Mouse (Mus musculus): ENCODE data around the gene Hsd17b1.

Gene Hsd17b1

DNA sequence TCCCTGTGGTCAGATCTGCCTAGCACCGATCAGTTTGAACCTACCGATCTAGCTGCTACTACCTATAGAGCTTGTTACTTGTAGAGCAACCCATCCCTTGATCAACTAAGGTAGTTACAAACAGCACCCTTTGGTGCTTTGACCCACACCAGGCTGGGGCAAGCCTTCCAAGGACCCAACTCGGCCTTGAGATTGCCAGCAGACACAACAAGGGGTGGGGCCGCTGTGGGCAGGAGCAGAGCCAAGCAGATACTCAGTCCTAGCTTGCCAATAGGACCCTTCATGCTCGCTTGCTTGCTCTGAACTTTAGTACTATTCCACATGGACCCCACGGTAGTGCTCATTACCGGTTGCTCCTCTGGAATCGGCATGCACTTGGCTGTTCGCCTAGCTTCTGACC, at the start of gene Hsd17b1:
Gene Hsd17b1, plus strand, starts transcription at position 291 of the 400 bp plus-strand sequence.
- no peak for DNase-seq (ENCODE audit: low read depth, low spot score)

DNA sequence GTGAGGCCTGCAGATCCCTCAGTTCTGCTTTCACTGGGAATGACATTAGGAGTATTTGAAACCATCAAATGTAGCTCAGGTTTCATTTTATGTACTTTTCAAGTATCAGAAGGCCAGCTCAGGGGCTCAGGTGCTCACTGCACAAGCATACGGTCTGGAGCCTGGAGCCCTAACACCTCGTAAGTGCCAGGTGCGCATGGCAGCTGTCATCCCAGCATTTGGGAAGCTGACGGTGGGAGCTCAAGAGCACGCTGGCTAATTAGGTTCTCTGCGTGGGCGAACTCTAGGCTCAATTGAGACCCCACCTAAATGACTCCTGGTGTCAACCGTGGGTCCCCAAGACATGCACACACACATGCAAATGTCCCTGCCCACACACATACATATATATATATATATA, 48.9 kb upstream of the Hsd17b1 start:
- DNase-seq (ENCODE audit: low read depth, low spot score): no peak

DNA sequence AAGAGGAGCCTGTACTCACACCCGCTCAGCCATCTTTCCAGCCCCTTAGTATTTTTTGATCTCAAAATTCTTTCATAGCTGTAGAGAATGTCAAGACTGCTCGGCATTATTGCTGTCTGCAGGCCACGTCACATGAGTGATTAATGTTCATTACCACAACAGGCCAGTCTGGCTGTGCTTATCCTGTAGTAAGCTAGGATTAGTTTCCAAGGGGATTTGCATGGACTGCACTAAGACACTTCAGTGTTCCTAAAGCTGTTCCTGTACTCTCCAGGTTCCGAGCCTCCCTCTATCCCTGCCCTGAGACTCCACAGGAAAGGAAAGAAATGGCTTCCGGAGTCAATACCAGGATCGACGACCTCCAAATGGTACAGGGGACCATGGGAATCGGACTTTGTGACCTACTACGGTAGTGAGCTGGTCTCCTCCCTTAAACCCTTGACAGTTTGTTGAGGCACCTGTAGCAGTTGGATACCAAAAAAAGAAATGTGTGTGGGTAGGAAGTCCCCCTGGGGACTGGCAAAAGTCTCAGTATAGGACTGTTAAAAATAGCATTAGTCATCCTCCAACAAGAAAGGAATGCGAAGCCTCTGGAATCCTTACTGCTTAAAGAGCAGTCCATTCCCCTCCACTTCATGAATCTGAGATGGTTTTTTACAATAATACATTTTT, 47.9 kb upstream of the Hsd17b1 start:
- DNase-seq (ENCODE audit: low read depth, low spot score): no peak

DNA sequence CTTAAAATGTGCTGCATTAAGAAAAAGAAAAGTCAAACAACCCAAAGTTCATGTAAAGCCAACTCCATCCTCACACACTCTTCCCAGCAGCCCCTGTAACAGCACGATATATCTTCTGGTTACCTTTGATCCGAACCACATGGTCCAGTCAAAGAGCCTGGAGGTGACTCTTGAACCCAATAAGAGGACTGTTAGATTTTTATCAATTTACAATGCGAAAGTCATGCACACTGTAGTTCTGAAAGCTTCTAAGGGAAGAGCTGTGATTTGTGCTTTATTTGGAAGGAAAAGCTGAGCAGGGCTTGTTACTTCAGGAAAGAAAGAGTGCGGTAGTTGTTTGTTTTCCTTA, 47.4 kb upstream of the Hsd17b1 start:
- DNase-seq (ENCODE audit: low read depth, low spot score): no peak

DNA sequence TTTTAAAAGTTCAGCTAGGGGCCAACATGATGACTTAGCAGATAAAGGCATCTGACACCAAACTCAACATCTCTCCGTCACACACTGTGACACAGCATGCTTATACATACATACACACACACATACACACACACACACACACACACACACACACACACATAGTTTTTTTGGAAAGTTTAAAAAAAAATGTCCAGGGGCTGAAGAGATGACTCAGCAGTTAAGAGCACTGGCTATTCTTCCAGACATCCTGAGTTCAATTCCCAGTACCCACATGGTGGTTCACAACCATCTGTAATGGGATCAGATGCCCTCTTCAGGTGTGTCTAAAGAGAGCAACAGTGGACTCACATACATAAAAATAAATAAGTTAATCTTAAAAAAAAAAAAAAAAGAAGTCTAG, 46.7 kb upstream of the Hsd17b1 start:
- no peak for DNase-seq (ENCODE audit: low read depth, low spot score)

DNA sequence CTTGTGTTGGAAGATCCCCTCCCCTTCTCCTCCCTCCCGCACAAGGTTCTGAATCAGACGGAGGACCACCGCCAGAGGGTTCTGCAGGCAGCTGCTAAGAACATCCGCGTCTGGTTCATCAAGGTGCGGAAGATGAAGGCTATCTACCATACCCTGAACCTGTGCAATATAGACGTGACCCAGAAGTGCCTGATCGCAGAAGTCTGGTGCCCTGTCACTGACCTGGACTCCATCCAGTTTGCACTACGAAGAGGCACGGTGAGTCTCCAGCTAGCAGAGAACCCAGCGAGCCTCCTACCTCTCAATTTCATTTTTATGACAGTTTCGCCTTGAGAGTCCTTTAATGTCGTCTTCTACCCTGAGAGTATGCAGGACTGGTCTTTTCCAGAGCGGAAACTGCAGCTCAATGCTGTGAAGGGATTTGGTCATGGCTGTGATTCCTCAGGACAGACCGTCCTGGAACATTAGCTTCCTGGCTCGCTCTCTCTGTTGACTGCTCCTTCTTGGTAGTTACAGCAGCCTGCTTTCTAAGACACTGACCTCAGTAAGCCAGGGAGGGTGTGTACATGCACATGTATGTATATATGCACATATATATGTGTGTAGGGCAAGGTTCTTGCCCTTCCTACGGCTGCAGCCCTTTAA, 44.2 kb upstream of the Hsd17b1 start:
- no peak for DNase-seq (ENCODE audit: low read depth, low spot score)

DNA sequence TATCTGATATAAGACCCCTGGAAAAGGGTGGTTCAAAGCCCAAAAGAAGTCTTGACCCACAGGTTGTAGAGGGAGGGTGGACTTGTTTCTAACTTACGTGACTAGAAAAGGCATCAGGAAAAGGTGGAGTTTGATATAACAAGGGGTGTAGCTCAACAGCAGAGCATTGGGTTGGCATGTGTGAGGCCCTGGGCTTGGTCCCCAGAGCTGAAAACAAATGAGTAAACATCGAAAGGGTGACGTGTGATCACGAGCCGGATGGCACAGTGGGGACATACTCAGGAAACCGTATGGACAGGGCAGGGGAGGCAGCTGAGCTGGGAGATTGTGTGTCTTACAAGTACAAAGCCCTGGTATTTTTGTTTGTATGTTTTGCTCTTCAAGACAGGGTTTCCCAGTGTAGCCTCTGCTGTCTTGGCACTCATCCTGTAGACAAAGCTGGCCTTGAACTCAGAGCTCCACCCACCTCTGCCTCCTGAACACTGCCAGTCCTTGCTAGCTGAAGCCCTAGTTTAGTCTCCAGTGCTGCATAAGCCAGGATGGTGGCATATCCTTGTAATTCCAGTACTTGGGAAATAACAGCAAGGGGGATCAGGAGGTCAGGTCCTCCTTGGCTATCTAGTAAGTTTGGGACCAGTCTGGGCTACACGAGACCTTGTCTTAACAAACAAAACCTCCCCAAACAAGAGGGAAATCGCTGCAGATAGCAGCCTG, 43.4 kb upstream of the Hsd17b1 start:
- DNase-seq (ENCODE audit: low read depth, low spot score): no peak

DNA sequence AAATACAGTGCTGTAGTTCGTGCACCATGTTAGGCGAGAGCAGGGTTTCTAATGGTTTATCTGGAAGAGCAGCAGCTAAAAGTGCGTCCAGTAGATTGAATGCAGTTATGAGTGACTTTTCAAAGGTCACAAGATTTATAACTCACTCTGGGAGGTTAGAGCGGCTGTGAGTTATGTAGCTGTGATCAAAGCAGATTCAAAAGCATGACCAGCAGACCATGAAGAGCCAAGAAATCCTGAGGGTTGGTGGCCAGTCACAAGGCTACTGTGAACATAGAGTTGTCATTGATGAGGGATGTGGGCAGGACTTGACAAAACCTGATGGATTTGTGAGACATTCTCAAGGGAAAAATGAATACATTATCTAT, 42.9 kb upstream of the Hsd17b1 start:
- DNase-seq (ENCODE audit: low read depth, low spot score): no peak

DNA sequence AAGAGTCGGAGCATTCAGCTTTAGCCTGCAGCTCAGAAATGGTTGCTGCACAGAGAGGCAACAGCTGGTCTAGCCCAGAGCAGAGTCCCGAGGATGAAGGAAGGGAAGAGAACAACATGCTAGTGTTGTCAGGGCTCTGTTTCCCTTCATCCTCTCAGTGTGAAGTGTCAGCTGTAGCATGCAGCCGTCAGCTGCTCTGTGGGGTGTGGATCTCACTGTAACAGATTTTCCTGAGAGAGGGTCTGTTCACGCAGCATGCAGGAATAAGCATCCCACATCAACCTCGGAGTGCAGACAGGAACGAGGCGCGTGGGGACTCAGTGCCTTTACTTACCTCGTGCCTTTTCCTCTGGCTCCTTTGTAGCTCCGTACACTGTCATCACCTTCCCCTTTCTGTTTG, 40.4 kb upstream of the Hsd17b1 start:
- no peak for DNase-seq (ENCODE audit: low read depth, low spot score)

DNA sequence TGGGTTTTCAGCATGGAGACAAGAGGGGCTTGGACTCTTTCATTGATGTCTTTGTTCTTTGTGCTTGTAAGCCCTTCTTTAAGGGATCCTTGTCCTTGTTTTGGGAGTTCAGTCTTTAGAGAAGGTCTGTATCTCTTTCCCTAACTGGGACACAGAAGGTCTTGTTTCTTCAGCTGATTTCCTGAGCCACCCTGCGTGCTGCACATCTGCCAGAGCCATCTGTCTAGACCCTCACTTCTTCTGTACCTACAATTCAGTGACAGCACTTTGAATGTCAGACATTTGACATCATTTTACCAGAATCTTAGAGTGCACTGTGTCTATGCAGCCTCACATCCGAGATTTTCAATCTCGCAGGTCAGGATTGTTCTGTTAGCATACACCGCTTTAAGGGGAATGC, 32.4 kb upstream of the Hsd17b1 start:
- DNase-seq (ENCODE audit: low read depth, low spot score): no peak

DNA sequence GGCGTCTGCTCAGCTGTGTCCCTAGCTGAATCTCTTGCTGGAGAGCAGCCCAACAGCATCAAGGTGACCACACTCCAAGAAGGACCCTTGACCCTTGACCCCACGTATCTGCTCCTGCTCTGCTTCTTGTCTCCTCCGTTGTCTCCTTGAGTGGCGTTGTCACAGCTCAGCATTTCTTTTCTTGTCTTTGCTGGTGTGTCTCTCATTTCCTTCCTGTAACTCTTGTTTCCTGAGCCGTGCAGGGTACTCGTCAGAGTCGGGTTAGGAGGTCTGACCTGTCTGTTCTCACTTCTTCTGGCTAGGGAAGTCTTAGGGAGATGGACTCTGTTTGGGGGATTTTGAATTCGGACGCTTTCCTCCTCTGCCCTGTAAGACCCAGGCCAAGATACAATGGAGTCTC, 31.8 kb upstream of the Hsd17b1 start:
- no peak for DNase-seq (ENCODE audit: low read depth, low spot score)

DNA sequence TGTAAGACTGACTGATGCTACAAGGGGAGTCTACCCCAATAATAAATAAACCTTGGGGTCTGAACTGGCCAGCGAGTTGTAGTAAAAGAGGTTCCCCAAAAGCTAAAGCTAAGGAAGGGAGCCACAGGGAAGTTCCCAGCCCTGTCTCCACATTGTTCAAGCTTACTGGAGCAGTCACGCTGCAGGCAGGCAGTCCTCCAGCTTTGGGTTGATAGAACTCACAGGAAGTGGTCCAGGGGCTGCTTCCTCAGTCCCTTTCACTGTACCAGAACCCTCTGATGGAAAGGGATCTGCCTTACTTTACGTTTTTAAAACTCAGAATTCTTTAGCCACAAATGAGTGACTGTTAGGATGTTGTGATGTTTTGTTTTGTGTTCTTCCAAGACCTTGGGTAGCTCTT, 30.7 kb upstream of the Hsd17b1 start:
- no peak for DNase-seq (ENCODE audit: low read depth, low spot score)

DNA sequence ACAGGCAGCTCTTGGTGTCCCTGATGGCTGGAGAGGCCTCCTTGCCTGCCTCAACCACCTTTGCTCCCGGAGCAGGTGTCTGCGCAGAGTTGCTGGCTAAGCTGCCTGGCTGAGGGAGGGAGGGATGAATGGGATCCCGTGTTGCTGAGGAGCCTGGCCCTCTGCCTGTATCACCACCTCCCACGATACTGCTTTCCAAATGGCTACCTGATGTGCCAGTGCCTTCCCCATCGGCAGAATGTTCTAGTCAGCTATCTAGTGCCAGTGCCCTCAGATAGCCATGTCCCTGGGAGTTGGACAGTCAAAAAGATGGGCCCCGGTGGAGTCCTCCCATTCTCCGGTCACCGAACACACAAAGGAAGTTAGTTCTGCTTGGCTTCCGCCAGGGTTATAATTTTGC, 27.9 kb upstream of the Hsd17b1 start:
- no peak for DNase-seq (ENCODE audit: low read depth, low spot score)

DNA sequence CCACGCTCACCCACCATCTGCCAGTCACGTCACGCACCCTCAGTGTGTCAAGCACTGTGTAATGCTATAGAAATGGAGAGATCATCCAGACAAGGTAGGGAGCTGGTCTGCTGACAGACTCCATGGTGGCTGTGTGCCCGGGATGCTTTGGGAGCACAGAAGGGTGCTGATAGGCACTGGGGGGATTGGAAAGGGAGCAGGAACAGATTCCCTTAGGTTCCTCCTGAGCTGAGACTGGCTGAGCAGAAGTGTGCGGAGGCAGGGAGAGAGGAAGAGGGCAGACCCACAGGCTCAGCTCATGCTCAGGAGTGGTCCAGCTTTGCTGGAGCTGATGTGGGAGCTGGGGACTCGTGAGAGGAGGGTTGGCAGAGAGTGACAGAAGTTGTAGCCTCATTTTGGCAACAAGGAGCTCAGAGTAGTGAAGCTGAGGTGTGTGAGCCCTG, 27.1 kb upstream of the Hsd17b1 start:
- DNase-seq (ENCODE audit: low read depth, low spot score): no peak

DNA sequence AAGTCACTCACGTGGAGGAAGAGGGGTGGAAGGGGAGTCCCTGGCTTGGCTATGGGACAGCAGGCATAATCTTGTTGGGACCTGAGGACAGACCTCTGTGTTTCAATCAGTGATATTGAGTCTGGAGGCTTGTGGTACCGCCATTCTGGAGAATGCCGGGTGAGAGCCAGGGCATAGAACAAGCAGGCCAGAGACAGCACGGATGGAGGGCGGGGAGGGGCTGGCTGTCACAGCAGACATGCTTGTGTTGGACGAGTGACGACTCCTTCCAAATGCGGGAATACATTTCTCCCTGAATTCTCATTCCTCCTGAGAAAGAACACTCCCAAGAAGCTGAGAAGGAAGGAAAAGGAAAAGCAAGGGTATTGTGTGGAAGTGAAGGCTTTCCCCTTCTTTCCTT, 26.6 kb upstream of the Hsd17b1 start:
- DNase-seq (ENCODE audit: low read depth, low spot score): no peak

DNA sequence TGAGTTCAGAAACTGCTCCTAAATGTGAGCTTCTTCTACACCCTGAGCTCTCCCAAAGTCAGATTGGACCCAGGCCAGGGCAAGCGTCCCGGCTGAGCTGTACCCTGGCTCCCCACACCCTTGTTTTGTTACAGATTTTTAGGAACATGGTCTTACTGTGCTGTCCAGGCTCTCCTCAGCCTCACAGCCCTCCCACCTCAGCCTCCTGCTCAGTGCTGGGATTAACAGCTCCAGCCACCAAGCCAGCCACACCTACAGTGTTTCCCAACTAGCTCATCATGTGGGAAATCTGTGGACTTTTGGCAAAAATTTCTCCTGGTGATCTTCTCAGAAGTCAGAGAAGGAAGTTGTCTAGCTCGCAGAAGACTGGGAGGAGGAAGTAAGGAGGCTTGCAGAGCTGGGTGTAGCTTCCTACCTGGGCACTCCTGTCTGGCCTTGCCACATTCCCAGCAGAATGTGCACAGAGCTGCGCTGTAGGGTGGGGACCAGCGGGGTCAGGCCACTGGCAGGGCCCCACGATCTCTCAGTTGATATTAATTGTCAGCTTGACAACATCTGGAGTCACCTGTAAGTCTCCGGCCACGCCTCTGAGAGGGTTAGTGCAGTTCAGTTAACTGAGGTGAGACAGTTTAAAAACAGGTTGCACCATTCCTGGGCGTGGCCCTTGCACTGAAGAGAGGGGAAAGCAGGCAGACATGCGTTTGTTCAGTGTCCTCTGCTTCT, 25.3 kb upstream of the Hsd17b1 start:
- no peak for DNase-seq (ENCODE audit: low read depth, low spot score)

DNA sequence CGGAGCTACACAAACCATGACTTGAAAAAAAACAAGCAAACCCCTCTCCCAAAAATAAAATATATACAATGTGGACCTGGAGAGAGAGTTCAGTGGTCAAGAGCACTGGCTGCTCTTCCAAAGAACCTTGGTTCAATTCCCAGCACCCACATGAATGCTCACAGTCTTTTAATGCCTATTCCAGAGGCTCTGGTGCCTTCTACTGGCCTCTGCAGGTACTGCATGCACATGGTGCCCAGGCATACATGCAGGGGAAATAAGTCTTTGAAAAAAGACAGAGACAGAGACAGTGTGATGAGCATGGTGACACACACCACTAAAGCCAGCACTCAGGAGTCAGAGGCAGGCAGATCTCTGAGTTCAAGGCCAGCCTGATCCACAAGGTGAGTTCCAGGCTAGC, 24.2 kb upstream of the Hsd17b1 start:
- DNase-seq (ENCODE audit: low read depth, low spot score): peak; percentile 77

DNA sequence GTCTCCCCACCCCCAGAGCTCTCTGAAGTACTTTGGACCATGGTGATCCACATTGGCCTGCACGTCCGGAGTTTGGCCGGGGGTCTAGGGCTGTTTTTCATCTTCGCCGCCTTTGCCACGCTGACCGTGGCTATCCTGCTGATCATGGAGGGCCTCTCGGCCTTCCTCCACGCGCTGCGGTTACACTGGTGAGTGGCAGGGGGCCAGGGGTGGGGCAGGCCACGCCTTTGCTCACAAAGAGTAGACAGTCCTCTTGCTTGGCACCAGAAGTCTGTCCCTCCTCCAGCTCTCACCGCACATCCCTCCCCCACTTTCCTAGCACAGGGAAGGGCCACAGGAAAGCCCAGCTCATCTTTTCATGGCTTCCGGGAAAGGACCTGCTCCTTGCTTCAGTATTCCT, 22.8 kb upstream of the Hsd17b1 start:
- no peak for DNase-seq (ENCODE audit: low read depth, low spot score)

DNA sequence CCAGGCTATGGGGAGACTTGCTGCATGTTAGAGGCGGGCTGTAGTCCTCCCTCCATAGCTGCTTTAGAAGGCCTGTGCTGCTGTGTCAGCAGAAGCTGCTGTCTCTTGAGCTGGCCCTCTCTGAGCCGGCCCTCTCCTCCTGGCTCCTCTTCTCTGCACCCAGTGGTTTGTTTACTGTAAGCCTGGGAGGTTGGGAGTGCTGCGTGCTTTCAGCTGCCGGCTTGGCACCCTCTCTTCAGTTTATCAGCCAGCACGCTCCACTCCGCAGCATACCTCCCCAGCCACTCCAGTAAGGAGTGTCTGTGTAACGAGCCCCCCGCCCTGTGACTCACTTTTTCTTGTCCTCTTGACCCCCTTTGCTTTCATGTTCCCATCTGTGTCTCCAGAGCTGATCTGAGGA, 21.3 kb upstream of the Hsd17b1 start:
- DNase-seq (ENCODE audit: low read depth, low spot score): no peak

DNA sequence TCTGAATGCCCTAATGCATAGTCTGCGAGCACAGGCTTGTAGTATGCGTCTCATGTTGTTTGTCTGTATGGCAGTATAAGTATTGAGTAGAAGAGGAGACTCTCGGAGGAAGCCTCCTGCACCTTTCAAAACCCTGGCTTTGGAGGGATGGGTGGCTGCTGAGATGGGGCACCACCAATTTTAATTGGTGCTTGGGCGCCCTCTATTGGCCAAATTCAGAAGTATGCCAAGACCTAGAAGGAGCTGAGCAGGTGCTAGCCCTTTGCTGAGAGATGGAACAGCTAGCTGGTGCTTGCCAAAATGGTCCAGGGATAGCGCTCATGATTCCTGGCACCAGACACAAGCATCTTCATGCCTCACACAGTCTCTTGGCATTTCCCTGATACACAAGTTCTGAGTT, 20.4 kb upstream of the Hsd17b1 start:
- DNase-seq (ENCODE audit: low read depth, low spot score): peak; percentile 76

DNA sequence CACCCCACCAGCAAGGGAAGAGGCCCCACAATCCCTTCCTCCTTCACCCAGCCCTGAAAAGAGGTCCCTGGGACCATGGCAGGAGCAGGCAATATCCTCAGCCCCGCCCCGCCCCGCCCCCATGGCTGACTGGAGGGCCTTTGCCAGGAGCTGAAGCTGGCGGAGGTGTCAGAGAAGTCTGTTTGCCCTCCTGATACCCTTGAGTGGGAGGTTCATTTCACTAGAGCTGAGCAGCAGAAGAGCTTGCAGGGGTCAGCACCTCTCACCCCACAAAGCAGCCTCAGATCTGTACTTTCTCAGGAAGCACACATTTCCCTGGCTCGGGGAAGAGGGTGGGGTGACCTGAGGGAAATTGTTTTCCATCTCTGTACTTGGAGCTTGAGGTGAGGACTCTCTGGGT, 19.5 kb upstream of the Hsd17b1 start:
- DNase-seq (ENCODE audit: low read depth, low spot score): no peak

DNA sequence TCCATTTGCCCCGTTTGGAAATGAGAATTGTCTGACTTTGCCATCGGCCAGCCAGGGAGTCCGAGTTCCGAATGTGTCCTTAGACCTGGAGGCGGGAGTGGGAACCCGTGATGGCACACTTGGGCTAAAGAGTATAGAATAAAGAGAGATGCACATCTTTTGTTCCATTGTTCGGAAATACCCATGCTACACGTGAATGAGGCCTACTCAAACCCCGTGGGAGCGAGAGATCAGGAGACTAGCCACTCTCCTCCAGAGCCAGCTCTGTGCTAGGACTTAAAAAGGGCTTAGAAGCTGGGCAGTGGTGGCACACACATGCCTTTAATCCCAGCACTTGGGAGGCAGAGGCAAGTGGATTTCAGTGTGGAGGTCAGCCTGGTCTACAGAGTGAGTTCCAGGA, 18.7 kb upstream of the Hsd17b1 start:
- DNase-seq (ENCODE audit: low read depth, low spot score): no peak

DNA sequence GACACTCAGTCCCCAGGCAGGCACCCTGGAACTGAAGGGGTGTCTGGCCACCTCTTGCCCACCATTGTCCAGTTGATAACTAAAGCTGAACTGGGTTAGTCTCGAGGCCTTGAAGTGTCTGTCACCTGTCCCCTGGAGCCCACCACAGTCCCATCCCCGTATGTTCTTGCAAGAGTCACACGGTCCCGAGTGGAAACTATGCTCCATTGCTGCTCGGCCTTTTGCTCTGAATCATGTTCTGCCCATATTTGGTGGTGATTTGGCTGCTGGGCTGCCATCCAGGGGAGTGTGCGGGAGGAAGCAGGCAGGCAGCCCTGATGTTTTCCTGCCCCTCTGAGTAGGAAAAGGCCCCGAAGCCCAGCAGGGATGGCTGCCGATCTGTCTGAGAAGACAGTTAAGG, 18.1 kb upstream of the Hsd17b1 start:
- no peak for DNase-seq (ENCODE audit: low read depth, low spot score)

Measured in R1 (cell line).